Mouse (Mus musculus): ENCODE measurements around the gene Dpp10. TPM values are rescaled to one million over a fixed set of nuclear protein-coding genes. Genes with fewer than 3 reads are reported as not detected.
A peak's percentile ranks its signal among the peaks of the same experiment; 100 is the strongest.

Gene Dpp10
- under 1 TPM in 1 of 2 experiments, not detected in 1; 0.05 TPM for total RNA-seq (2021)
- long read RNA-seq, experiment 1, partial matches to known transcripts, result 0 of 1 reads
- long read RNA-seq, experiment 1, other reads (novel, unspliced or antisense), result 1 of 1 reads
- long read RNA-seq, experiment 2, result 0 reads

DNA sequence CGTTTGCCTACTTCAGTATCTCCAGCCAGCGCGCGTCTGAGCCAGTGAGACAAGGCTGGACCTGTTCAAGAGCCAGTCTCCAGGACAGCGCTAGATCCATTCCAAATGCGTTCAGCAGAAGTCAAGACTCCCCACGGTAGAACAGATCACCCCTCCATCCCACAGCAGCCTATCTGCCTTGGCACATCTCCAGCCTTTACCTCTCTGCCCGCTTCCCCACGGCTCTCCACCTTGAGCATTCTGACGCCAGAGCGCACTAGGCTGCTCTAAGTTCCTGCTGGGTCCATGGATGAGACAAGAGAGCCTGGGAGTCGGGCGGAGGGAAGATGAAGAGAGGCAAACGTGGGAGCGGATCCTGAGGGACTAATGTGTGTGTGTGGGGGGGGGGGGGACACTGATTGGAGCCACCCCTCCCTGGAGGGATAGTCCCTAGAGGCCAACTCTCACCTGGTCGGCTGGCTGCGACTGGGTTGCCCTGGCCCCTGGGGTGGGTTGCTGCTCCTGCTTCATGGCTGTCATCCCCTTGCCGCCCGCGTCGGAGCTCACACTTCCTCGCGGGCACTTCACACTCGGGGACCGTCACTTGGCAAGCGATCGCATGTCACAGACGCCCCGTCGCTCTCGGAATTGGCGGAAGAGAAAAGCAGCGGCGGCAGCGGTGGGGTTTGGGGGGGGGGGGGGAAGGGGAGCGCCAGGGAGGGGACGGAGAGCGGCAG lies at the start of gene Dpp10:
Dpp10 (minus strand) TSS at position 635 of the 716 bp plus-strand sequence.
- intact Hi-C loops (cut with DNase I), result no loop called here
- no peak for DNase-seq

DNA sequence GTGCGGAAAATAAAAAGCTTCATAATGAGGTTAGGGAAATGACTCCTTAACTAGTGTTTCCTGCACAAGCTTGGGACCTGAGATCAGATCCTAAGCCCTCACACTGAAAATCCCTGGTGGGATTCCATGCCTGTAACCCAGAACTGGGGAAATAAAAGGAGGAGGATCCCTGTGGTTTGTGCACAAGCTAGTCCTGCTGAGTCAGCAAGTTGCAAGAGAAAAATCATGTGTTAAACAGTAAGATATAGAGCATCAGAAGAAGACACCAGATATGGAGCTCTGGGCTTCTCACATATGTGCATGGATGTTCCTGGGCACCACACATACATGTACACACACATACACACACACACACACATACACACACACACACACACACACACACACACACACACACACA lies 3.2 kb upstream of the Dpp10 start:
- no peak for DNase-seq
- intact Hi-C loops (cut with DNase I), result no loop called here

DNA sequence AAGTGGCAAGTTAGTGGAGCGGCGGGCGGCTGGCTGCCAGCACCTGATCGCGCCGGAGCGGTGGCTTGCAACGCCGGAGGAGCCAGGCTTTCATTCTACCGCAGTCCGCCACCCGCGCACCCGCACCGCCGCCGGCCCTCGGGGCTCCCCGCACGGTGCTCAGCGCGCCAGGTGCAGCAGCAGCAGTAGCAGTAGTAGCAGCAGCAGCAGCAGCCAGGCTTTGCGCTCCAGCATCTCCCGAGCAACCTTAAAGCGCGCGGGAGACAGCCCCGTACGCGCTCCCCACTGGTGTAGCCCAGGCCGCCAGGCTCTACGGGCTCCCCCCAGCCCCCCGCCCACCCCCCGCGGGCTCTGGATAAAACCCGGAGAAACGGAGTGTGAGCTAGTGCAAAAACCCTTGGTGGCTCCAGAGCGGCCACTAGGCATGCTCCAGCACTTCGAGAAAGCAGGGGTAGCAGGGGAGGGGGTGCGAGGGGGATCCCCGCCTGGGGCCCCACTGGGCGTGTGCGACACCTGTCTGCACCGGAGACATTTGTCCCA lies 472 bp upstream of the Dpp10 start:
- DNase-seq, result no peak
- intact Hi-C loops (cut with DNase I), result no loop called here

DNA sequence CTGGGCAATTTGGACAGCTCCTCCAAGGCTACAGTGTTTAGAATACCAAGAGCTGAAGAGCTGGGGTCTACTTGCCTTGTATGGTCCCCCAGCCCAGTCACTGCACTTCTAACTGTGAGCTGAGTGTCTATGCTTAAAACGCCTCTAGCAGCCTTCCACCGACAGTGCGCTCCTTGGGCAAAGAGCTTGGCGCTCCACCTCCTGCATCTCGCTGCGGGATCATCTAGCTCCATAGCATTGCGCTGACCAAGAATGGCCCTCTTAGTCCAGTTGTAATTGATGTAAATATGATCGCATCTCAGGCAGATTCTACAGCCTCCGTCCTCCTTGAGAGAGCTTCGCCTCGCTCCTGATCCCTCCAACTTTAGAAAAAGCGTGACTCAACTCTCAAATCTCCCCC lies 1.2 kb downstream of the Dpp10 start:
- intact Hi-C loops (cut with DNase I), result no loop called here
- DNase-seq, result no peak

DNA sequence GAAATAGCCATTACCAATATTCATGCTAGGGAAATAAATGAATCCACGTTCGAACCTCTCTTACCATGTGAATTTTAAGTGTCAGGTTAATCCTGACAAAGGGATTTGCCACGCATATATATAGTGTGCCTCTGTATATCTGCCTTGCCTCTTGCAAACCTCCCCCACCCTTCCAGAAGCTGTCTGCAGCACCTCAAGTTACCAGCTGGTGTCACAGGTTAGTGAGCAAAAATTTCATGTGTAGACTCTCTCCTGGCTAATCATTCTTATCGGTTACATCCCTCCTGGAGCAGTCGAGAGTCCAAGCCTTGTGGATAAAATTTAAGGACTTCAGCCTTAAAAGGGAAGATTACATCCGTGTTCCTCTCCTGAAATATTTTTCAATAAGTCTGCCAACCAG lies 1.9 kb downstream of the Dpp10 start:
- intact Hi-C loops (cut with DNase I), result no loop called here

DNA sequence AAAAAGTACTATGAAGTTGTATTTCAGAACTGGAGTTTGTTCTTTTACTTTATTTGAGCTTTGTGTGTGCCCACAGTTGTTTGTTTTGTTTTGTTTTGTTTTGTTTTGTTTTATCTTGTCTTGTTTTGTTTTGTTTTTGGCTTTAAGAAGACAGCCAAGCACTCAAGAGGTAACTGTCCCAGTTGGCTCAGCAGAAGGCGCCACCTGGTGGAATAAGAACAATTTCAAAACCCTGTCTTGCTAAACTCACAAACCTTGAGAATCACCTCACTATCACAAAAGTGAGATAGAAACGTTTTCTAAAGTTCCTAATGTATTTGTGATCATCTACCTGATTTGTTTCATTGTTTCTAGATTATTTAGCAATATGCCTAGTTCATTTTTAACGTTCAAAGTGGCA lies 3.8 kb downstream of the Dpp10 start:
- no peak for DNase-seq
- intact Hi-C loops (cut with DNase I), result no loop called here

More for the DNA sequence above, 1.9 kb downstream of the Dpp10 start:
- DNase-seq, result no peak

DNA sequence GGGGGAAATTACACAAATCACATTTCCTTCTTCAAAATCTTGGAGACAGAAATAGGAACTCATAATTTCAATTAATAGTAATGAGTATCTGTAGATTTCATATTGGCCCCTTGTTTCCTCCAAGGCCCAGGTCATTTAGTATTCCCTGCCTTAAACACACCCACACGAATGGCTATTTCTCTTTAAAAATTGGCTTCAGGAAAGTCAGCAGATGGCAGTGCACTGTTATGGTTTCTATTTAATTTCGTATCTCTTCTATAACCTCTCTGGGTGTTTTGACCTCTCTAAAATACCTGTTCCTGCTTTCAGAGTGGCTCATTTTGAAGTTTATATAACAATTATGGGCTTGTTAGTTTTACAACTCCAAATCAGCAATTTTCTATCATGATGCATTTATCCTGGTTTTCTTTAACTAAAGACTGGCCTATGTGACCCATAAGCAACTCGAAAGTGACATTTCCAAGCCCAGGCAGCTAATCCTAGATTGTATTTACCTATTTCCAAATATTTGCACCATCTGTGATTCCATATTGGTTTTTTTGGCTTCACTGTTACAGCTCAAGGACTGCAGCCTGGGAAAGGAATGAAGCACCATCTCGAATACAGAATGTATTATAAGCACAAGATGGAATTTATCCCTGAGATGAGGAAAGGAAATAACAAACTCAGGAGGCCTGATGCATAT lies 9.9 kb downstream of the Dpp10 start:
- intact Hi-C loops (cut with DNase I), result no loop called here
- no peak for DNase-seq

DNA sequence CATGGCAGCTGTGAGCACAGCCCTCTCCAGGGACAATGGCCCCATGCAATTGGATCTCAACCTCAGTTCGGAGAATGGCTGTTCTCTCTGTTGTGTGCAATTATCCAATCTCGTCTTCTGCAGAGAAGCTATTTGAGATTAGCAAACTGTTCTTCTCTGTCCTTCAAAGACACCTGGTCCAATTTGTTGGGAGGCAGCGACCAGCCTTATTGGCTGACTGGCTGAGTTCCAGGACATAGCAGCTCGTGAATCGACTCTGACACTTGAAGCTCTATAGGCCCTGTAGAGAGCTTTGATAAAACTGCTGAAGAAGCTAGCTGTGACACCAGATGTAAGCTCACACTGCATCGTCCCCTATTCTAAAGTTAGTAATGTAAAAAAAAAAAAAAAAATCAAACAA lies 12.7 kb downstream of the Dpp10 start:
- intact Hi-C loops (cut with DNase I), result no loop called here

DNA sequence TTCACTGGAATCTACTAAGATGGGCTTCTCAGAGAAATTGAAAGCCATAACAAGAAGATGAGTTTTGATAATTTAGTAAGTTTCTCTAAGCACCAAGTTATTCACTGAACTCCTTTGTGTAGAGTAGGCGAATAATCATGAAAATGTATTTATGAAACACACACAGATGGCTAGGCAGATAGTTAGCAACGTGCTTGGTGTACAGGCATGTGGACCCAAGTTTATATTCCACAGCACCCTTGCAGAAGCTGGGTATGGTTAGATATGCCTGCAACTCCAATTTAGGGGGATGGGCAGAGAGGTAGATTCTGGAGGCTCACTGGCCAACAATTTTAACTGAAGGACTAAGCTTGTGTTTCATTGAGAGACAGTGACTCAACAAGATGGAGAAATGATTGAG lies 13.4 kb downstream of the Dpp10 start:
- intact Hi-C loops (cut with DNase I), result no loop called here
- DNase-seq, result no peak

More for the DNA sequence above, 12.7 kb downstream of the Dpp10 start:
- DNase-seq, result no peak

DNA sequence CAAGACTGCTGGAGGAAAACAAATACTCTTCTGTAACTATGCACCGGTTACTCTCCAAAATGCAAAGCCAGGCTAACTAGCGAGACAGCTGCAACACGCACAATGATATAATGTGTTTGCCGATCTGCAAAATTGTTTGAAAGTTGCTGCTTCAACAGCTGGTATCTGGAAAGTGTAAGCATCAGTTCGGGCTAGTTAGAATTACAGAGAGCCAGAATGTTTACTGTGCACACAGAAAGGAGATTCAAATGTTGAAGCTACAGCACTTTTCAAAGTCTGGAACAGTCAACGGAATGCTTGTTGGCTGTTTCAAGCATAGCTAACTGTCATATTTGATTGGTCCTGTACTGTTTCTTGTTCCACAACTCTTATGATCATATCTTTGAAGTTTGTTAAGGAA lies 42.6 kb downstream of the Dpp10 start:
- no peak for DNase-seq
- intact Hi-C loops (cut with DNase I), result no loop called here

DNA sequence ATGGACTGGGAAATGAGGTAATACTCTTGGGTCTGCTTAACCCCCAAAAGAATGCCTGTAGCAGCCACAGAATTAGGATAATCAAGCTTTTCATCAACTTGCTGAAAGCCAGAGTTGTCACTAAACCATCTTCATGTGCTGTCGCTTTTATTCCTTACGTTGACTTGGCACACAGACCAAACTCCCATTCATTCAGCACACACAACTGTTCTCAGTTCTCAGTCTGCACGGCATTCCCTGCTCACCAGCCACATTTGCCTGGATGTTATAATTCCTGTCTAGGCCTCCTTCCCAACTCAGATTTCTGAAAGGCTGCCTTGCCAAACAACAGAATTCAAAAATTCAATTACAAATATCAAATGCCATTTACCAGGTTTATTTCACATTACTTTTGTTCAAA lies 49.6 kb downstream of the Dpp10 start:
- DNase-seq, result no peak
- intact Hi-C loops (cut with DNase I), result no loop called here

DNA sequence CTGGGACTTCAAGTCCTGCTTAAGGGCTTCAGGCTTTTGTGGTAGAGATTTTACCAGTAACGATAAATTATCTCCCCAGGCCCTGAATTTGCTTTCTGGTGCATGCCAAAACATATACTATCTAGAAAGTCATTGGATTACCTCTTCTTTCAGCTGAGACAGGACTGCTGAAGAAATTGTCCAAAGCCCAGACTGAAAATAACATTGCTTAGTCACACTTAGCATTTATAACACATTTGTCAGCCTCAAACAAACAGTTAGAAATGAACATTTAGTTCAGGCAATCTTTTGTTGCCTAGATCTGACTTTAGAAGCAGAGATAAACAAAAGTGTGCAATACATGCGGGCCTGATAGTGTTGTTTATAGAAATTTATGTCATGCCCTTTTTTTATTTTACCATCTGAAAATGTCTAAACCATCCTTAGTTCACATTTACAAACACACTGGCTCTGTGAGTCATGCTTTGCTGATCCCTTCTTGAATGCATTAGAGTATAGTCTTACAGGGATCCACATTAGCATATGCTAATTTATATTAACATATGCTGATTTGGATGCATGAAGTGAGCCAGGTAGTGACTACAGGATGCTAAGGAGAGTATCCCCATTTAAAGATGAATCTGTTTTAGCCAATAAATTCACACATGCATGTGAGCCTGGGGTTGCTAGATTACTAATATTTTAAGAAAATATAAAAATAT lies 59.9 kb downstream of the Dpp10 start:
- intact Hi-C loops (cut with DNase I), result no loop called here
- no peak for DNase-seq

DNA sequence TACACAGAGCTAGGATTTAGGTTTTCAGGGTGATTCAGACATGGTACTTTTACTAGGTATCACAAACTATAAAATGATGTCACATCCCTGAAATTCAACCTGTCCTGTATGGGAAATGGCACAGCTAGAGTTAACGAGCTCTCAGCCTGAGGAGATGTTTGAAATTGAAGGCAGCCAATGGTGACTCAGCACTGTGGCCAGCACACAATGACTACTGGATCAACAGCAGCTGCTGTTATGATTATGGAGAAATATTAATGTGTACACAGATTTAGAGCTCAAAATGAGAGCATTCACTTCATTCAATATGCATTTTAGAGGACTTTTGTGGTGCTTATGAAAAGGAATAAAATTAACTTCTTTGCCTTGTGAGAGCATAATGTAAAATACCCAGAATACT lies 66.8 kb downstream of the Dpp10 start:
- no peak for DNase-seq
- intact Hi-C loops (cut with DNase I), result no loop called here

DNA sequence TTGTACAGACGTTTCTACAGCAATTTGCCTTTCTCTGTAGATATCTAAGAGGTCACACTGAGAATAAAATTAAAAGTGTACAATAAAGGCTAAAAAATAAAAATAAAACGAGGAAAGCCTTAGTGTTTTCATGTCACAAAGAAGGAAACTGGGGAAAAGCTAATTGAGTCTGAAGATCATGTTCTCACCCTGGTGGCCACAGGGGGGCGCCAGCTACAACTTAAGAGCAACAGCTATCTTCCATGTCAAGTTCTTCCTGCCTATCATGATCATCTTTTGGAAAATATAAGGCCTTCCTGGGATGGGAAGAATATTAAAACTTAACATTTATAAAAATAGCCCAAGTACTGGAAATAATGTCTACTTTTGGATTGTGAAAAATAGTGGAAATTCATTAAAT lies 70.7 kb downstream of the Dpp10 start:
- DNase-seq, result peak in 1 of 2 experiments; percentile 1
- intact Hi-C loops (cut with DNase I), result no loop called here

DNA sequence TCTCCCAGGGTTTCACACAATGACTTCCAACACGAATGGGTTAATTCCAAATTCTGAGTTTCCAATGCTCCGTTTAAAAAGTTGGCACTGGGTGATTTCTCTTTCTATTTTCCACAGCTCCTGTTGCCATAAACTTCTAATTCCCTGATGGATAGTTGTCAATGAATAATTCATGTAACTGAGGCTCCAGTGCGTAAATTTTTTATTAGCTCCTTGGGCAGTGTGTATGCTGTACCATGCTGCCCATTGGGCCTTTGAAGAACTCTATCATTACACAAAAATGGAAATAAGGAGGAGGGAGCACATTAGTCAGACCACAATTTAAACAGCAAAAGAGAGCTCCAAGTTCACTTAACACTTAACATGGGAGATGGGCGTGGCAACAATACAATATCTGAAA lies 99.2 kb downstream of the Dpp10 start:
- DNase-seq, result no peak
- intact Hi-C loops (cut with DNase I), result no loop called here

DNA sequence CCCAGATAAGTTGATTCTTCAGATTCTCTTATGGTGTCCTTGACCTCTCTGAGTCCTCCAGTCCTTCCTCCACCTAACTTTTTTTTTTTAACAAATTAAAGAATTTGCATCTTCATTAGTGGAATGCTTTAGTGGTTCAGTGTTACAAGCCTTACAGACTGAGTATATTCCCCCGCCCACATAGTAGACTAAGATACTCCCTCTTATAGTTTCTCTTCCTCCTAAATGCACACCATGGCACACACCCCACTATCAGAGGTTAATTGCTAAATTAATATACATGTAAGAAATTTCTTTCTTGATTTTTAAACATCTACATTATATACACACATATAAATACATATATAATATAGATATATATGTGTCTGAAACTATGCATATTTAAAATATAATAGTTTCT lies 104.5 kb downstream of the Dpp10 start:
- intact Hi-C loops (cut with DNase I), result no loop called here
- no peak for DNase-seq

DNA sequence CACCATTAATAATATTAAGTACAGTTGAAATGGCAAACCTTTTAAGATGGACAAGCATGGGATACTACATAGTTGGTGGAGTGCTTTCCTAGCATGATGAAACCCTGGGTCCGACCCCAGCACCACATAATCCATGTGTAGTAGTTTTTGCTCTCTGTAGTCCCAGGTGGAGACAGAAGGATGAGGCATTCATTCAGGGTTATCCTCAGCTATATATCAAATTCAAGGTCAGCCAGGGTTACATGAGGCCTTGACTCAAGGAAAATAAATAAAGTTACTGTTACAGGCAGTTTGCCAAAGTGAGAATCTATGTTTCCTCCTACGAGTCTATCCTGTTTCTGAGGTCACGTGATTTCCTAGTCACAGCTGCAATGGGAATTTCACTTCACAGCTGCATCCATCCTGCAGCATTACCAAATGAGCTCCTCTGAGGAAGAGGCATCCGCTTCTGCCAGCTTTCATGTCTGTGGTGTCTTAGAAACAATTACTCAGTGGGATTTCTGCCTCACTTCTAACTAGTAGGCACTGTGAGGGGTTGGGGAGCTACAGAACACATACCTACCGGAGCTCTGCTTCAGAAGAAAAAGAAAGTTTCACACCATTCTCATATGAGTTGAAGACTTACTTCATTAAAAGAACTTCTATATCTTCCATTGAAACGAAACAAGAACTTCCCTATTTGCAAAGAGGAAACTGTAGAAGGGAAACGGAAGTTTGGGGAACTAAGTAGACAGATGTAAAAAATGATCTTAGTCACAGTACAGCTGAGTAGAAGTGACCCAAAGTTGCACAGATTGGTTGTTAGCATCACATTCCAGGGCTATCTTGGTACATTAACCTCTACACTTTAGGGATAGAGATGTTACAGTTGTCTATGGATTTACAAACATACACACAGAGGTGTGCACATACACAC lies 111.3 kb downstream of the Dpp10 start:
- intact Hi-C loops (cut with DNase I), result no loop called here
- no peak for DNase-seq

DNA sequence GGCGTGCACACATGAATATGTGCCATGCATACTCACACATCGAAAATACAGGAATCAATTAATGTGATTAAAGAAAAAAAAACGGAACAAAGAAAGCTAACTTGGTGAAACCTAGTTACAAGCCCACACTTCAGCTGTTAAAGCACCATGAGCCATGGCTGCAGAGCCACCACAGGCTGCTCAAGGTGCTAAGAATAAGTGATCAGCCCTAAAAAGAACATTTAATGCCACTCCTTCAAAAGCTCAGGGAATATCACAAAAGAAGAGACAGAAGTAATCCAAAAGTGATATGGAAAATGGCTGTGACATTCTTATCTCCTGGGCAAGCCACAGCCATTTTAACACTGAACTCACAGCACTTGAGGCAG lies 117.4 kb downstream of the Dpp10 start:
- intact Hi-C loops (cut with DNase I), result no loop called here
- DNase-seq, result no peak

DNA sequence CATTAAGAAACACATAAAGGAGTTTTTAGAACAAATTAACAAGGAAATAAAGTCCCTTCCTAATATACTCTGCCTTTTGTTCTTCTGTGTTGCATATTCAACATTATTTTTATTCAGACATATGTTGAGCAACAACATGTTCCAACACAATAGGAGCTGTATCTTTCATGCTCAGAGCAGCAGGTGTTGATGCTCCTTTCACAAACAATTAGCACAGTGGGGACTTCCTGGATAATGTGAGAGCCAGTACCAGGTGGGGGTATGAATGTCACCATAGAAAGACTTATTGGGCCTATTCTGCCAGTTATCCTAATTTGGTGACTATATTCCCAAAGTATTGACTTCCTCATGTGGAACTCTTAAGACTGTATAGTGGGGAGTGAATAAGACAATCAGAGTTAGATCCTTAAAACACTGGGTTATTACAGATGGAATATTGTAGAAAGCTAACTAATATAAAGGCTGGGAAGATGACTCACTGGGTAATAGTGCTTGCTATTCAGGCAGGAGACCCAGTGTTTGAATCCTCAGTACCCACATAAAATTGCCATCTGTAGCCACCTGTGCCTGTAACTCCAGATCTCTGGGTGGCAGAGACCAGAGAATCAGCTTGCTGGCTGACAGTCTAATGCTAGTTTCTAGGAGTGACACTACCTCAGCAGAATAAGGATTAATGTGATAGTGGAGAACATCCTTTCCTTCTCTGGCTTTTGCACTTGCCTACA lies 117.9 kb downstream of the Dpp10 start:
- no peak for DNase-seq
- intact Hi-C loops (cut with DNase I), result no loop called here

DNA sequence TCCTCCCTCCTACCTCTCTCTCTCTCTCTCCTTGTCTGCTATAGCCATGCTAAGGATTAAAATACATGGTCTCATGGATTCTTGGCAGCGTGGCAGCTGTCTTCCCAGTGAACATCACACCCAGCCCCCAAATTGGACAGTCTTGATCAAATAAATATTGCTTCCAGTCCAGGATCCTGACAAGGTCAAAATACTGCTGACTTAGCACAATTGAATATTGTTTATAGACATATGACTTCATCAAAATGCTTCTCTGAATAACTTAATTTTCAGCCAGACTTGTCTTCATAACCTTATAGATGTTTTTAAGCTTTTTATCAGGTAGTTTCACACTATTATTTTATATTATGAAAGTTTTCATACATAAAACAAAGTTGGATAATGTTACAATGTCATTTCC lies 120.5 kb downstream of the Dpp10 start:
- intact Hi-C loops (cut with DNase I), result no loop called here
- no peak for DNase-seq

Measured in heart, postnatal 14 days (tissue).